Mouse (Mus musculus): ENCODE measurements around the gene Yrdc.
A peak's percentile ranks its signal among the peaks of the same experiment; 100 is the strongest.

The Yrdc gene

GRCm38 (mm10) chr4:124850933-124851658 is 617 bp downstream of the Yrdc start, which contains the start of gene 1110065P20Rik:
Gene 1110065P20Rik (minus strand): TSS chr4:124851196.
- peak; percentile 86 to 88 for DNase-seq

GRCm38 (mm10) chr4:124856294-124856693 is 5.8 kb downstream of the Yrdc start:
- DNase-seq, result no peak

- no peak for DNase-seq
Measured at GRCm38 (mm10) chr4:124858370-124858769, 7.9 kb downstream of the Yrdc start.

GRCm38 (mm10) chr4:124860446-124860845 is 10.0 kb downstream of the Yrdc start:
- peak; percentile 35 to 37 for DNase-seq

- no peak for DNase-seq
Measured at GRCm38 (mm10) chr4:124861283-124862188, 11.1 kb downstream of the Yrdc start, which contains the start of gene Maneal. Gene Maneal (minus strand): TSS chr4:124862171.

GRCm38 (mm10) chr4:124872719-124873118 is 22.2 kb downstream of the Yrdc start:
- DNase-seq, result no peak

GRCm38 (mm10) chr4:124880599-124880998 is 30.1 kb downstream of the Yrdc start, which contains the start of gene Epha10:
Gene Epha10 (plus strand): TSS chr4:124880899.
- DNase-seq, result no peak

- DNase-seq, result no peak
Measured at GRCm38 (mm10) chr4:124881341-124881908, 30.9 kb downstream of the Yrdc start.

- DNase-seq, result no peak
Measured at GRCm38 (mm10) chr4:124882151-124882729, 31.8 kb downstream of the Yrdc start.

- DNase-seq, result no peak
Measured at GRCm38 (mm10) chr4:124888702-124889101, 38.2 kb downstream of the Yrdc start.

GRCm38 (mm10) chr4:124889935-124890334 is 39.5 kb downstream of the Yrdc start:
- no peak for DNase-seq

GRCm38 (mm10) chr4:124890831-124891230 is 40.4 kb downstream of the Yrdc start:
- no peak for DNase-seq

GRCm38 (mm10) chr4:124893769-124894168 is 43.3 kb downstream of the Yrdc start:
- no peak for DNase-seq

- no peak for DNase-seq
Measured at GRCm38 (mm10) chr4:124894508-124895428, 44.3 kb downstream of the Yrdc start.

GRCm38 (mm10) chr4:124898428-124898827 is 47.9 kb downstream of the Yrdc start:
- DNase-seq, result no peak

GRCm38 (mm10) chr4:124899906-124900305 is 49.4 kb downstream of the Yrdc start:
- DNase-seq, result no peak
